ENCODE assay signal across 11 mouse cellular contexts in the genomic region with DNA sequence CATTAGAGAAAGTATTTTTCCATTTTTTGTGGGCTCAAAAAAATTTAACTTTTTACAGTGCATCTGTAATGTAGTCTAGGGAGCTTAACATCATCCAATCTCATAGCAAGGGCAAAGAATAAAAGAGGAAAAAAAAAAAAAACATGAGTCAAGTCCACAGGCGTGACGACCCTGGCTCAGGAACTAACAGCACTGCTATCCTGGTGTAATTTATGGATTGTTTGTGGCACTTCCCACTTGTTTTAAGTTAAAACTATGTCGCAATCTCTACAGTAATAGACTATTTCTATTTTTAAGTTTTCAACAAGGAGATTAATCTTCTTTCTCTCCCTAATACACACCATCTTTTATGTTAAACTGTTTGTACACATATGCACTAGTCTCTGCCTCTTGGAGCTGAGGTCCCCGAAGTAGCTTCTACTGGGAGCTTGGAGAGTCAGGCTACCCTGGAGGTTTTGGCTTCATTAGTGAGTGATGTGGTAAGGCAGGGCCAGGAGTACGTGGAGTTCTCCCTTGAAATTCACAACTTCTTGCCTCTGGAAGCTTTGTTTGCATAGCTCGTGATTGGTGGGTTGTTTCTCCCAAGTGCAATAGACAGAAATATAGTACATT.
"Had no signal": no experiment of that assay in that cellular context is flagged by ENCODE, and none has a peak within 500 bp of the region (broad histone marks: within the 10 kb centered on the region; RNA-seq: fewer than 3 reads in every experiment).

No protein-coding gene starts in this region.

- H3K4me3 ChIP-seq: kidney, embryonic 15.5 days; limb, embryonic 15.5 days; liver, embryonic 12.5 days; midbrain, embryonic 12.5 days had no signal

- H3K27ac ChIP-seq: kidney, embryonic 15.5 days; limb, embryonic 15.5 days; liver, embryonic 12.5 days; midbrain, embryonic 12.5 days had no signal

- H3K36me3 ChIP-seq: kidney, embryonic 15.5 days; limb, embryonic 15.5 days; liver, embryonic 12.5 days; midbrain, embryonic 12.5 days had no signal

- H3K9ac ChIP-seq: kidney, embryonic 15.5 days; limb, embryonic 15.5 days; liver, embryonic 12.5 days; midbrain, embryonic 12.5 days had no signal

- H3K9me3 ChIP-seq: kidney, embryonic 15.5 days; limb, embryonic 15.5 days; liver, embryonic 12.5 days; midbrain, embryonic 12.5 days had no signal

- H3K4me2 ChIP-seq: kidney, embryonic 15.5 days; limb, embryonic 15.5 days; liver, embryonic 12.5 days; midbrain, embryonic 12.5 days had no signal

- DNase-seq: kidney, adult 11 months; kidney, postnatal 14 days; right cerebral cortex, postnatal 14 days; thymus, adult 18-20 months; thymus, postnatal 14 days had no signal

- ATAC-seq: inflammation-experienced regulatory T-cells, adult 6 months; liver, embryonic 12.5 days; midbrain, embryonic 16.5 days had no signal
